In the genomic region with DNA sequence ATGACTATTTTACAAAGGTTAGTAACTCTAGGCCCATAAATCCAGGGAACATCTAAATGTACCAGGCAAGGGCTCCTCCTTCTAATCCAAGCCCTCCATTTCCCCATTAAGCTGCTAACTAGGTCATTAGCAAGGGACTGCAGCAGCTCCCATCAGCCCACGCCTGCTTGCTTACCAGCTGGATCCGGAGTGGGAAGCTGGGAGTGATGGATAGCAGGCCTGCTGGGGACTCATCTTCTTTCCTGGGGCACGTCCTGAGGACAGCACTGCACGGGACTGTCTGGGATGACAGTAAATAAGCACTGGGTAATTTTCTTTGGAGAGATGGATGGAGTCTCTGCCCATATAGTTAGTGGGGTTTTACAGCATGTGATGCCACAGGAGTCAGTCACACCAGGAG, we compare ENCODE assay signal across 14 mouse cellular contexts.
DNase-seq lines count a peak whose midpoint lies in the region; ATAC-seq and TF ChIP-seq lines count a peak whose summit lies in the region.
"Had no signal": no experiment of that assay in that cellular context is flagged by ENCODE, and none has a peak within 500 bp of the region (broad histone marks: within the 10 kb centered on the region; RNA-seq: fewer than 3 reads in every experiment).

No protein-coding gene starts in this region.

- H3K9ac ChIP-seq in limb, embryonic 11.5 days (ENCODE audit: low read length): no peak overlapping the region
- H3K9ac ChIP-seq in hindbrain, embryonic 11.5 days (ENCODE audit: low read depth, low read length): no peak overlapping the region
- H3K9ac ChIP-seq: intestine, embryonic 15.5 days; midbrain, embryonic 12.5 days had no signal

- no peak overlapping the region for H3K4me2 ChIP-seq in limb, embryonic 11.5 days (ENCODE audit: low read depth, severe bottlenecking)
- no peak overlapping the region for H3K4me2 ChIP-seq in hindbrain, embryonic 11.5 days (replicated peaks; ENCODE audit: low read depth, low read length)
- H3K4me2 ChIP-seq: intestine, embryonic 15.5 days; midbrain, embryonic 12.5 days had no signal

- H3K36me3 ChIP-seq in limb, embryonic 11.5 days (ENCODE audit: control insufficient read depth, insufficient read depth, low read length): no peaks in the 10 kb centered on the region
- no peaks in the 10 kb centered on the region for H3K36me3 ChIP-seq in limb, embryonic 10.5 days
- H3K36me3 ChIP-seq in hindbrain, embryonic 11.5 days (ENCODE audit: control insufficient read depth, insufficient read depth, low read length): no peaks in the 10 kb centered on the region
- H3K36me3 ChIP-seq: G1E; intestine, embryonic 15.5 days; midbrain, embryonic 12.5 days had no signal

- no peak overlapping the region for H3K4me3 ChIP-seq in limb, embryonic 11.5 days (ENCODE audit: low read depth, low read length)
- no peak overlapping the region for H3K4me3 ChIP-seq in limb, embryonic 10.5 days
- no peak overlapping the region for H3K4me3 ChIP-seq in hindbrain, embryonic 11.5 days (ENCODE audit: low read depth, low read length)
- H3K4me3 ChIP-seq in lung, adult 2 months (replicated peaks; ENCODE audit: extremely low read depth, low read depth, low read length): no peak overlapping the region
- H3K4me3 ChIP-seq: erythroblast, embryonic 14.5 days; intestine, embryonic 15.5 days; midbrain, embryonic 12.5 days had no signal

- no peak for ATAC-seq in limb, embryonic 11.5 days (ENCODE audit: insufficient number of reproducible peaks, low FRiP score, low TSS enrichment, low read depth)
- 0 out of 2 replicates have a peak, but pooled peaks have one; percentile 45 for ATAC-seq in hindbrain, embryonic 11.5 days (ENCODE audit: low FRiP score)
- no peak; the same call in 1 of the 2 replicates for ATAC-seq in frontal cortex, adult (ENCODE audit: low TSS enrichment)
- ATAC-seq: intestine, embryonic 15.5 days had no signal

- DNase-seq in limb, embryonic 11.5 days (ENCODE audit: low spot score): peak; percentile 28
- DNase-seq in limb, embryonic 10.5 days (ENCODE audit: low spot score): no peak
- DNase-seq in hindbrain, embryonic 11.5 days (ENCODE audit: low spot score): peak; percentile 35
- DNase-seq in layer of hippocampus, adult 8-10 months (ENCODE audit: low spot score in 2 of 2): peak; percentile 39 to 45
- DNase-seq in retina, postnatal 1 day: peak; percentile 86
- DNase-seq in lung, adult 2 months: no peak
- DNase-seq: adrenal gland, adult 8-10 months; cerebellum, postnatal 10 days; thymus, adult 18-20 months had no signal

- TF ChIP-seq CTCF in lung, adult 2 months (IDR thresholded peaks at IDR 0.05; ENCODE audit: insufficient read depth, low read length): no peak

- WGBS in limb, embryonic 11.5 days: 5% methylated on average over 4 of the region's 4 CpGs
- WGBS in limb, embryonic 10.5 days: 7% methylated on average over 4 of the region's 4 CpGs
- 24% methylated on average over 4 of the region's 4 CpGs for WGBS in hindbrain, embryonic 11.5 days
- 39% methylated on average over 4 of the region's 4 CpGs for WGBS in lung, adult 2 months

- no peaks in the 10 kb centered on the region for H3K27me3 ChIP-seq in limb, embryonic 11.5 days (ENCODE audit: control insufficient read depth, insufficient read depth, low read length)
- no peaks in the 10 kb centered on the region for H3K27me3 ChIP-seq in limb, embryonic 10.5 days (ENCODE audit: low read depth, poor library complexity, severe bottlenecking)
- H3K27me3 ChIP-seq in hindbrain, embryonic 11.5 days (ENCODE audit: control insufficient read depth, insufficient read depth, low read length): no peaks in the 10 kb centered on the region
- H3K27me3 ChIP-seq: intestine, embryonic 15.5 days; midbrain, embryonic 12.5 days had no signal

- no peak for TF ChIP-seq POLR2A in lung, adult 2 months (IDR thresholded peaks at IDR 0.05; ENCODE audit: borderline replicate concordance, extremely low read depth, low read depth, low read length)

- no peaks in the 10 kb centered on the region for H3K4me1 ChIP-seq in limb, embryonic 11.5 days (ENCODE audit: control insufficient read depth, insufficient read depth, low read length)
- H3K4me1 ChIP-seq in limb, embryonic 10.5 days: peaks cover 16% of the 10 kb centered on the region
- H3K4me1 ChIP-seq in hindbrain, embryonic 11.5 days (replicated peaks; ENCODE audit: control insufficient read depth, insufficient read depth, low read length): no peaks in the 10 kb centered on the region
- no peaks in the 10 kb centered on the region for H3K4me1 ChIP-seq in lung, adult 2 months (ENCODE audit: control insufficient read depth, insufficient read depth, low read length)
- H3K4me1 ChIP-seq: intestine, embryonic 15.5 days had no signal

- no peaks in the 10 kb centered on the region; the same call in 1 of the 2 replicates for H3K9me3 ChIP-seq in limb, embryonic 11.5 days (ENCODE audit: control insufficient read depth, low read length)
- no peaks in the 10 kb centered on the region for H3K9me3 ChIP-seq in limb, embryonic 10.5 days (replicated peaks)
- no peaks in the 10 kb centered on the region for H3K9me3 ChIP-seq in hindbrain, embryonic 11.5 days (ENCODE audit: control insufficient read depth, low read length)
- H3K9me3 ChIP-seq: intestine, embryonic 15.5 days; midbrain, embryonic 12.5 days had no signal

- H3K27ac ChIP-seq in limb, embryonic 11.5 days (replicated peaks; ENCODE audit: low read depth, low read length): no peak overlapping the region
- no peak overlapping the region for H3K27ac ChIP-seq in limb, embryonic 10.5 days
- no peak overlapping the region for H3K27ac ChIP-seq in hindbrain, embryonic 11.5 days (ENCODE audit: low read depth, low read length)
- H3K27ac ChIP-seq: intestine, embryonic 15.5 days; midbrain, embryonic 12.5 days had no signal

Comparison
In these comparisons a context has a peak if more than half of its experiments do, and no peak if none do; other contexts are left out.
1. DNase-seq: peak in limb, embryonic 11.5 days (single experiment), hindbrain, embryonic 11.5 days (single experiment), layer of hippocampus, adult 8-10 months (2 of 2) and retina, postnatal 1 day (single experiment); none in limb, embryonic 10.5 days (single experiment) and lung, adult 2 months (single experiment).